Mouse (Mus musculus) adrenal gland, adult 18-20 months (tissue): ENCODE results near the gene Evc. TPM values are rescaled to one million over a fixed set of nuclear protein-coding genes. Genes with fewer than 3 reads are reported as not detected.
A peak's percentile ranks its signal among the peaks of the same experiment; 100 is the strongest.

Experiments used
- DNase-seq, 2 experiments: peaks; one replicate each; pipeline ENCODE4 v3.0.0; 2021 to 2022; ENCODE audit warnings: low spot score in 2 of 2
- total RNA-seq, 2 experiments: library from RNA; stranded (reverse); gene quantifications; 1 replicate in 1 of 2; 2 replicates in 1 of 2; pipeline ENCODE4 v1.2.3; 2021

Evc gene
- total RNA-seq, 2 experiments from 2014 or later: 11.3 to 12.2 TPM

GRCm38 (mm10) chr5:37243169-37243886 lies 93.4 kb downstream of the Evc start:
- peak; percentile 65 to 73 for DNase-seq

- DNase-seq: no peak
Measured at GRCm38 (mm10) chr5:37242360-37243168, 94.1 kb downstream of the Evc start.

GRCm38 (mm10) chr5:37241651-37242151 lies 95.0 kb downstream of the Evc start, which contains the start of gene Crmp1:
Gene Crmp1 (plus strand): TSS chr5:37241940.
- DNase-seq: peak; percentile 36 to 37

GRCm38 (mm10) chr5:37241224-37241623 lies 95.5 kb downstream of the Evc start:
- DNase-seq: no peak

- DNase-seq: no peak
Measured at GRCm38 (mm10) chr5:37240550-37240949, 96.1 kb downstream of the Evc start.

Other genes starting within 250 kb of the Evc start
- 10 to 100 TPM in 1 of 2 experiments, 1 to 10 TPM in 1; 8.2 to 10.5 TPM for gene Crmp1, start 95.0 kb downstream of the Evc start, total RNA-seq
- gene Evc2, start 1.6 kb upstream of the Evc start, total RNA-seq: 10 to 100 TPM; 15.1 to 16.4 TPM